Mouse (Mus musculus) gastrocnemius, postnatal 4 days (tissue): ENCODE data around the gene Lemd2. TPM values are rescaled to one million over a fixed set of nuclear protein-coding genes. Genes with fewer than 3 reads are reported as not detected.
A peak's percentile ranks its signal among the peaks of the same experiment; 100 is the strongest.

ENCODE experiments used
- DNase-seq, 2 experiments: peaks; one replicate each; pipeline ENCODE4 v3.0.0; 2021 to 2022; ENCODE audit warnings: low spot score in 2 of 2, mixed read lengths in 2 of 2
- total RNA-seq, 2 experiments: library from RNA; stranded (reverse); gene quantifications; 2 replicates each; pipeline ENCODE4 v1.2.3; 2021

Gene Lemd2
- total RNA-seq, 2 experiments from 2014 or later, result 34.2 to 34.4 TPM

GRCm38 (mm10) chr17:27191189-27191588, 13.1 kb downstream of the Lemd2 start:
- no peak for DNase-seq

DNA sequence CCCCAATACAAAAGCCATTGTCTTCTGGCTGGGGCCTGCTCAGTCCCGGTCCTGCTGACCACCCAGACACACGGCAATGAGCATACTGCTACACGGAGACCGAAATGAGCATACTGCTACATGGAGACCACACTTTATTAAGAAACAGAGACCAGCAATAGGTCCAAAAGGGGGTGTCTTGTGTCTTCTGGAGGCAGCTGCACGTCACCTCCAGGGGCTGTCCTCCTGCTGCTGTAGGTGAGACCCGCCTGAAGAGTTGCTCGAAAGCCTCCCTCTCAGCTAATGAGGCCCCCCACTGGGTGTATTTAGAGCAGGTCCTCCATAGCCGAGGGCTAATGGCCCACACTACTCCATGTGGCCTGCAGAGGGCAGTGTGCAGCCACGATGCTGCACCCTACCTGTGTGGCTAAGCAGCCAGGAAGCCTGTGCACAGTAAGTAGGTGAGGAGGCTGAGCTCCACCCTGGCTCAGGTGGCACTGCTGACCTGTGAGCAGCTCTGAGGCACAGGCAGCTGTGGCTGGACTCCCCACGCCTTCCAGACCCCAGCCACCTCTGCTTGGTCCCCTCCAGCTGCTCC, 14.5 kb downstream of the Lemd2 start:
- peak in 1 of 2 experiments; percentile 59 for DNase-seq

DNA sequence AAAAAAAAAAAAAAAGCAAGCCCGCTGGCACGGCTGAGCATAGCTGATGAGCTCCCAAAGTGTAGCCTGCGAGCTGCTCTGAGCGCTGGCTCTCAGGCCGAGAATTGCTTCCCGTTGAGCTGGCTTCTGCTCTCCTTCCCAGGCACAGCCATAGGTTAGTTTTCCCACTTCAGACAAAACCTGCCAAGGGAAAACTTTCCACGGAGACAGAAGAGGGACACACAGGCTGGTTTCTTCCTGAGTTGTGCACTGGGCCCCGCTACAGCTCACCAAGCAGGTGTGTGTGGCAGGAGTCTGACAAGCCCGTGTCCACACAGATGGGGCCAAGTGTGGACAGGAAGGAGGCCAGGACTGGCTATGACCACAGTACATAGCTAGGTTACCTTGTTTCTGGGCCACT, 15.4 kb downstream of the Lemd2 start:
- DNase-seq, result no peak

DNA sequence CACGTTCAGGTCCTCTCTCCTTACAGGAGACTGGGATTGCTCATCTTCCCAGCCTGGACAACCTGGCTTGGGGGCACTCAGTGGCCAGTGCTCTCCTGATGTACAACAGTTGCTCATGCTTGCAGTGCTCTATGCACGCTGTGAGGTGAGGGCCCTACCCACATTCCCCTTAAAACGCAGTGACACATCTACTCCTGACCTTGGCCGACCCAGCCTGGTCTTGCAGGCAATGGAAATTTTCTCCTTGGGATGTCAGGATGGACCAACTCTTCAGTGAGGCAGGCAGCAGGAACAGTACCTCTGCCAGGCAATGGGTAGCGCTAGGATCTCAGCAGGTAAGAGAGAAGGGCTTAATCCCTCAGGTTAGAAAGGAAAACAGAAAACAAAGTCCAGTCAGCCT, 17.2 kb downstream of the Lemd2 start:
- no peak for DNase-seq

DNA sequence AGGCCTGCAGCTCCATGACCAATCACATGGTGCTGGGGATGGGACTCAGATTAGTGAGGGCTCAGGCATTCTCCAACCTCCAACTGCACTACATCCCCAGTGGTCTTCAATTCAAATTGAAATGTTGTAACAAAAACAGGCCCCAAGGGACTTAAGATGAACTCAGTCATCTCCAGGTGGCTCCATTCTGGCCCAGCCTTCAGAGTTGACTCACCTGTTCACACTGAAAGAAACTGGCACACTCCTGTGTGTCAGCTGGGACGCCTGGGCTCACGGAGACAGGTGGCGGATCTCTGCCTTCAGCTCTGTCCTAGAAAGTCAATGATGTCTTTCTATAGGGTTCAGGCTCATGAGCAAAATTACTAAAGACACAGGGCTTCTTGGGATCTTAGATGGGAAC, 18.2 kb downstream of the Lemd2 start:
- no peak for DNase-seq

- no peak for DNase-seq
Observed at GRCm38 (mm10) chr17:27183667-27184292, 20.5 kb downstream of the Lemd2 start.

GRCm38 (mm10) chr17:27182401-27182800, 21.9 kb downstream of the Lemd2 start:
- DNase-seq, result no peak

- DNase-seq, result peak in 1 of 2 experiments; percentile 59
Observed at GRCm38 (mm10) chr17:27181666-27182065, 22.6 kb downstream of the Lemd2 start.

DNA sequence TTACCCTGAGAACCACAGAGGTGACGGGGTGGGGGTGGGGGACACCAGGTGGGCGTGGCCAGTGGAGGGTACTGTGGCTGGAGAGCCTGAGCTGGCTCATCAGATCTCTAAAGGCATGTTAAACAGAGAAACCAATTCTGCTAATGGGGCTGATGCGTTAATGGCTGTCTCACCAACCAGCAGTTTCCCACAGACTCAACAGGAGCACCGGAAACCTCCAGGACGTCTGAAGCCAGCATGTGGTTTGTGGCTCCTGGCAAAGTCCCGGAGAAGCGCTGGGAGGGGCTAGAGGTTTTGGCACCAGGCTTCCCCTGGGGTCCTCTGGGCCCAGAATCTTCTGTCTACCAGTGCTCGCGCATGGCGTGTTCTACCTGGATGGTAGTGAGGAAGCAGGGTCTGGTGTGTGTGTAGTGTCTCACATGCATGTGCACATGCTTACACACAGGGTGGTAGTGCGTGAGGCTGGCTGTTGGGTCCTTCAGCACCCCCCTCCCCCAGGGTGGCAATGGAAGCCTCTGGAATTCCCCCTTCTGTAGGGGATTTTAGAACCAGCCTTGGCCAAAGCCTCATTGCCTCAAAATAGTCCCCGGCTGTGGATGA, 24.5 kb downstream of the Lemd2 start:
- DNase-seq, result no peak

GRCm38 (mm10) chr17:27178427-27179177, 25.7 kb downstream of the Lemd2 start:
- DNase-seq, result no peak

GRCm38 (mm10) chr17:27178019-27178418, 26.2 kb downstream of the Lemd2 start:
- no peak for DNase-seq

DNA sequence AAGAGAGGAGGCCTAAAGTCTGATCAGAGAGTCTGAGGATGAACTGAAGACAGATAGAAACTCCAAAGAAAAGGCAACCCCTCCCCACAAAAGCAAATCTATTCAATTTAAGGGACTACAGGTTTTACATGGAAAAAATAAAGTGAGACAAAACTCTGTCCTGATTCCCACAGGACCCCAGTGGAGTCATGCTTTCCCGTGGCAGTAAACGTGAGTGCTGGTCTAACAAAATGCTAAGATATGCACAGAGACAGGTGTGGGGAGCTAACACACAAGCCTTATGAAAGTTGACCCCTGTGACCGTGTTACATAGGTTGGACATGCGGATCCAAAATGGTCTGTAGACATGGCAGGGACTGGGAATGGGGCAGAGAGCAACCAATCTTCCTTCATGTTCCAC, 27.5 kb downstream of the Lemd2 start:
- DNase-seq, result no peak

- no peak for DNase-seq
Observed at GRCm38 (mm10) chr17:27176287-27176686, 28.0 kb downstream of the Lemd2 start.

DNA sequence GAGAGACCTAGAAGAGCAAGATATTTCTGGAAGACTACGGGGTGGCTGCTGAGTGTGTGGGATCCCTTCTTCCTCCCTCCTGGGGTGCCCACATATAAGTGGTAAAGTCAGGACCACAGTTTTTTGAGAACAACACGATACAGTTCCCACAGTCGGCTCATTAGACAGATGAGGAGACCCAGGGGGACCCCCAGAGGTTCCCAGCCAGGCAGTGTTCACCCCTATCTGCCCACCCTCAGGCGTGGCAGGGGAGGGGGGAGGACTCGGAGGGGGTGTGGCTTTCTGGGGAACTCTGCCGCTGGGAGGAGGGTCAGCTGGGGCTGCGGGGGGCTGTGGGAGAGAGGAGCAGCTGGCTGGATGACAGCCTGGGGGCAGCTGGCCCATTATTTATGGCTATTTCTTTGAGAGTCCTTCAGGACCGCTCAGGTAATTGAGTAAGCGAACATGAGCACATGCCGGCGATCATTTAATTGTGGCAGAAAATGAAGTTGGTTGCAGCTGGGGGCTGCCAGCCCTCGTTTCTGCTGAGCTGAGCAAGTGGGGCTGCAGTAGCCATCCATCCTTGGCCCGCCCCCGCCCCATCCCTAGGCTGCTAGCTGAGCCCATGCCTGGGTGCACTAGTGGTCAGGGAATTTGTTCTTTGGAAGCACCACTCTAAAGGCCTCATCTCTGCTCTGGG, 28.9 kb downstream of the Lemd2 start:
- no peak for DNase-seq

DNA sequence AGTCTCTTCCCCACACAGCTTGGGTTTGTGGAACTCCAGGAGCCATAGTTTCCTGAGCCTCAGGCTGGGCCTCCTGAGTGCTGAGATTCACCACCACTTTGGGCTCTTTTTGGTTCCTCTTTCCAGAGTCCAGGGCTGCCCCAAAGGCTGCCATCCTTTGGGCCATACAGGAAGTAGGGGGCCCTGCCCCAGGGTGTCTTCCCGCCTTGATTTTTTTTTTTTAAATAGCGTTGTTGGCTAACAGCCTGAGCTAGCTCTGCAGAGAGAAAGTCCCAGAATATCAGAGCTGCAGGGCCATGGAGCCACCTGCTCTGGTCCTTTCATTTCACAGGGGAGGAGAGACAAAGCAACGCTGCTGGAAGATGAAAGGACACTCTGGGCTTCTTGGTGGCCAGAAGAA, 30.6 kb downstream of the Lemd2 start:
- no peak for DNase-seq

DNA sequence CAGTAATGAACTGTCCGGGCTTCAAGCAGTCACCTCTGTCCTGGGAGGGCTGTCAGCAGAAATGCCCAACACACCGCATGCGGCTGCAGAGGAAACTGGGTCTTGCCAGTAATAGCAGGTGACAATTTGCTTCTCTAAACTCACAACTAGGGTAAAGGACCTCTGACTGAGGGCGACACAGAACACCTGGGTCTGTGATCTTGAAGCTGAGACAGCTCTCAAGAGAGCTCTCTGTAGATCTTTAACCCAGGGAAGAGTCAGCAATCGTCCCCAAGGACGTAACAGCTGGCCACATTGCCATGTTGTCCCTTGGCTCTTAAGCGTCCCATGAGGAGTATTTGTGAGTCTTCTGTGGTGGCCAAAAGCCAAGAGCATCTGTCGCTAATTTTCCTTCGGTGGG, 31.8 kb downstream of the Lemd2 start:
- DNase-seq, result no peak

DNA sequence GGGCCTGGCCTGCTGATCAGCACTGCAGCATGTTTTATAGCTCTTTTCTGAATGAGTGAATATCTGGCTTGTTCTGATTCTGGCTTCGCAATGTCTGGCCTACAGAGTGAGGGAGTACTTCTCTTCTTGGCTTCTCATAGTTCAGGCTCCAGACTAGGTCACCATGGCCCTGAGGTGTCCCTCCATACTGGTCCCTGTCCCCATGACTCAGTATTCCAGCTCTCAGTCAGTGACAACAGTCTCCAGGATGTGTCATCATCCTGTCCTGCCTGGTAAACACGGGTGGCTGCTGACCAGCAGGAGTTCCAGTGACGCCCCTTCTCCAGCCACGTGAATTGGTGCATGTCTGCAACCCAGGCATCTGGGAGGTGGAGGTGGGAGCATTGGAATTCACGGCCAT, 33.1 kb downstream of the Lemd2 start:
- DNase-seq, result no peak

GRCm38 (mm10) chr17:27169952-27170695, 34.1 kb downstream of the Lemd2 start:
- DNase-seq, result no peak

- no peak for DNase-seq
Observed at GRCm38 (mm10) chr17:27168569-27168968, 35.7 kb downstream of the Lemd2 start.

DNA sequence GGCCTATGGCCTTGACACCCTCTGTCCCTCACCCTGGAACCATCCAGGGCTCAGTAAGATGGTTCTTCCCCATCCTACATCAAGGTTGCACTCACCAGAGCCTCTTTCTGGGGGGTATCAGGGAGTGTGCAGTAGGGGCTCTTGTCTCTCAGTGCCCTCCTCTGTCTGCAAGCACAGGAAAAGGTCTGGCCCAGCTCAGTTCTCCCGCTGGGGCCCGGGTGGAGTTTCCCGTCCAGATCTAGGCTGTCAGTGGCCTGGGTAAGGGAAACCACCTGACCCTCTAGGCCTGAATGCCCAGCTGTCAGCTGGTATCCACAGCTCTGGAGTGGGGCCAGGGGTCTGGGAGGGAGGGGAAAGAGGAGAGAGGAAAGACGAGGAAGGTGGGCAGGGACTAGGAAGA, 36.7 kb downstream of the Lemd2 start, which contains the start of gene Ip6k3:
Gene Ip6k3 (minus strand): TSS at position 251 of the 400 bp plus-strand sequence.
- DNase-seq, result peak in 1 of 2 experiments; percentile 56

GRCm38 (mm10) chr17:27166901-27167300, 37.4 kb downstream of the Lemd2 start:
- no peak for DNase-seq
